Mouse (Mus musculus) megakaryocyte, embryonic 14.5 days (primary cell): ENCODE data around the gene Srrm4.

Source experiments
- FLI1 ChIP-seq: IDR thresholded peaks from 2 replicates; pipeline ENCODE4 v1.6.1; 2012; ENCODE audit warnings: low read length, inconsistent platforms, mixed read lengths
- GATA1 ChIP-seq: IDR thresholded peaks from 3 replicates; pipeline ENCODE4 v1.6.1; 2012; ENCODE audit warnings: mixed read lengths, low read length, inconsistent platforms, borderline replicate concordance

GRCm38 (mm10) chr5:116497866-116498265 is 93.8 kb downstream of the Srrm4 start:
- TF ChIP-seq FLI1 (no peak), GATA1 (no peak)
